Mouse (Mus musculus): Measurements from ENCODE around the gene Ifi206. TPM values are rescaled to one million over a fixed set of nuclear protein-coding genes. Genes with fewer than 3 reads are reported as not detected.

Ifi206 gene
- 0.38 TPM for polyA plus RNA-seq (2014; fragmentation: Illumina TruSeq; extraction: RNeasy Lipid Tissue Mini Kit (QIAGEN cat#74804); ENCODE audit: low read depth, low replicate concordance)

DNA sequence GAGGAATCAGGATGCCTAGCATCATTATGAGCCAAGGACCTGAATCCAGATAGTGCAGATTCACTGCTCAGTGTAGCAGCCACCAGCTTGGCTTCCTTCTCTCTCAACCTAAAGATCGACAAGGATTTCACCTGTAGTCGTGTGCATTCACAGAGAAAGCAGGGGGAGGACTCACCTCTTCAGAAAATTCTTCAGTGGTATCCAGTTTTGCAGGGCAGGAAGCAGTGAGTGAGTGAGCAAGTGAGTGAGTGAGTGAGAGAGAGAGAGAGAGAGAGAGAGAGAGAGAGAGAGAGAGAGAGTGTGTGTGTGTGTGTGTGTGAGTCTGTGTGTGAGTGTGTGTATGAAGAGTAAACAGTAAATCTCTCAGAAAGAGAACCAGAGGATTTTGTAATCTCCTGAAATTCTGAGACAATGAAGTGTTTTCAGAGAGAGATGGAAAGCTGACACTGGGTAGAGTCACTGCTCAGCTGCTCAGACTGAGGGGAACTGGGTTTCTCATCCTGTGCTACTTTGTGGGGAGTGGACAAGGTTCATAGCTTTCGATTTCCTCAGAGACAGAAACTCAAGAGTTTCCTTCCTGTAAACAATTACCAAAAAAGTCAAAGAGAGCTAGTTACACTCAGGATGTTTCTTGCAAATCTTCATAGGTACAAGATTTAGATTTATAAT lies at the start of gene Ifi206:
TSS of gene Ifi206 (minus strand) at position 230 of the 669 bp plus-strand sequence.

DNA sequence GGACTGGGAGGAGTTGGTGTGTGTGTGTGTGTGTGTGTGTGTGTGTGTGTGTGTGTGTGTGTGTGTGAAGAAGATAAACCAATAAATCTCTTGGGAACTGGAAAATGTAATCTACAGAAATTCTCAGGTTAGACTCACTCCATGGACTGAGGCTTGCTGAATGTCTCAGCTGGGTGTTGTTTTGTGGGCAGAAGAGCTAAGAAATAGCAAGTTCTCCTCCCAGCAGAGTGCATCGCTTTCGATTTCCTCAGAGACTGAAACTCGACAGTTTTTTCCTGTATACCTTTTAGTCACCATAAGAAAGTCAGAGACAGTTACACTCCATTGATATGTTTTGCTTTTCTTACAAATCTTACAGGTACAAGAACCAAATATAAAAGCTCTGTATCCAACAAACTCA lies 45.0 kb upstream of the Ifi206 start, which contains the start of gene Ifi214:
TSS of gene Ifi214 (minus strand) at position 167 of the 400 bp plus-strand sequence.

Other genes starting within 250 kb of the Ifi206 start
- not detected for gene Olfr418, start 225.0 kb downstream of the Ifi206 start, polyA plus RNA-seq (2014; fragmentation: Illumina TruSeq; extraction: RNeasy Lipid Tissue Mini Kit (QIAGEN cat#74804); ENCODE audit: low read depth, low replicate concordance)
- gene Mptx2, start 213.3 kb downstream of the Ifi206 start, polyA plus RNA-seq (2014; fragmentation: Illumina TruSeq; extraction: RNeasy Lipid Tissue Mini Kit (QIAGEN cat#74804); ENCODE audit: low read depth, low replicate concordance) = not detected
- gene Ackr1, start 157.3 kb downstream of the Ifi206 start, polyA plus RNA-seq (2014; fragmentation: Illumina TruSeq; extraction: RNeasy Lipid Tissue Mini Kit (QIAGEN cat#74804); ENCODE audit: low read depth, low replicate concordance) = not detected
- gene Aim2, start 140.2 kb downstream of the Ifi206 start, polyA plus RNA-seq (2014; fragmentation: Illumina TruSeq; extraction: RNeasy Lipid Tissue Mini Kit (QIAGEN cat#74804); ENCODE audit: low read depth, low replicate concordance) = 0.69 TPM
- not detected for gene Cadm3, start 123.3 kb downstream of the Ifi206 start, polyA plus RNA-seq (2014; fragmentation: Illumina TruSeq; extraction: RNeasy Lipid Tissue Mini Kit (QIAGEN cat#74804); ENCODE audit: low read depth, low replicate concordance)
- 0.80 TPM for gene Ifi214, start 44.9 kb upstream of the Ifi206 start, polyA plus RNA-seq (2014; fragmentation: Illumina TruSeq; extraction: RNeasy Lipid Tissue Mini Kit (QIAGEN cat#74804); ENCODE audit: low read depth, low replicate concordance)
- 0.74 TPM for gene Ifi213, start 108.2 kb upstream of the Ifi206 start, polyA plus RNA-seq (2014; fragmentation: Illumina TruSeq; extraction: RNeasy Lipid Tissue Mini Kit (QIAGEN cat#74804); ENCODE audit: low read depth, low replicate concordance)
- gene Ifi209, start 139.9 kb upstream of the Ifi206 start, polyA plus RNA-seq (2014; fragmentation: Illumina TruSeq; extraction: RNeasy Lipid Tissue Mini Kit (QIAGEN cat#74804); ENCODE audit: low read depth, low replicate concordance) = 32.0 TPM
- 0.35 TPM for gene Ifi208, start 182.6 kb upstream of the Ifi206 start, polyA plus RNA-seq (2014; fragmentation: Illumina TruSeq; extraction: RNeasy Lipid Tissue Mini Kit (QIAGEN cat#74804); ENCODE audit: low read depth, low replicate concordance)

Measured in testis, adult 10 weeks (tissue).